Mouse (Mus musculus): ENCODE measurements around the gene Olfr145. TPM values are rescaled to one million over a fixed set of nuclear protein-coding genes. Genes with fewer than 3 reads are reported as not detected.
A peak's percentile ranks its signal among the peaks of the same experiment; 100 is the strongest.

The Olfr145 gene
- 0.06 TPM in 1 of 2 replicates, not detected in the other for total RNA-seq (2017)

- ATAC-seq (replicated peaks in 1 of 2; ENCODE audit: insufficient read depth in 1 of 2, low FRiP score in 2 of 2, low TSS enrichment in 1 of 2, low read depth in 1 of 2, poor library complexity in 2 of 2, severe bottlenecking in 2 of 2) = no peak
Observed at GRCm38 (mm10) chr9:37896661-37897060, at the start of gene Olfr145. TSS of gene Olfr145 (plus strand) at chr9:37896724.

- ATAC-seq (replicated peaks in 1 of 2; ENCODE audit: insufficient read depth in 1 of 2, low FRiP score in 2 of 2, low TSS enrichment in 1 of 2, low read depth in 1 of 2, poor library complexity in 2 of 2, severe bottlenecking in 2 of 2) = no peak
Observed at GRCm38 (mm10) chr9:37849267-37849666, 47.3 kb upstream of the Olfr145 start.

- ATAC-seq (replicated peaks in 1 of 2; ENCODE audit: insufficient read depth in 1 of 2, low FRiP score in 2 of 2, low TSS enrichment in 1 of 2, low read depth in 1 of 2, poor library complexity in 2 of 2, severe bottlenecking in 2 of 2) = no peak
Observed at GRCm38 (mm10) chr9:37853969-37854368, 42.6 kb upstream of the Olfr145 start, which contains the start of gene Olfr877. TSS of gene Olfr877 (plus strand) at chr9:37854269.

GRCm38 (mm10) chr9:37863325-37863724 is 33.2 kb upstream of the Olfr145 start:
- ATAC-seq (replicated peaks in 1 of 2; ENCODE audit: insufficient read depth in 1 of 2, low FRiP score in 2 of 2, low TSS enrichment in 1 of 2, low read depth in 1 of 2, poor library complexity in 2 of 2, severe bottlenecking in 2 of 2) = no peak

GRCm38 (mm10) chr9:37870246-37870645 is 26.3 kb upstream of the Olfr145 start:
- no peak for ATAC-seq (replicated peaks in 1 of 2; ENCODE audit: insufficient read depth in 1 of 2, low FRiP score in 2 of 2, low TSS enrichment in 1 of 2, low read depth in 1 of 2, poor library complexity in 2 of 2, severe bottlenecking in 2 of 2)

GRCm38 (mm10) chr9:37871097-37871496 is 25.4 kb upstream of the Olfr145 start:
- ATAC-seq (replicated peaks in 1 of 2; ENCODE audit: insufficient read depth in 1 of 2, low FRiP score in 2 of 2, low TSS enrichment in 1 of 2, low read depth in 1 of 2, poor library complexity in 2 of 2, severe bottlenecking in 2 of 2) = no peak

- no peak for ATAC-seq (replicated peaks in 1 of 2; ENCODE audit: insufficient read depth in 1 of 2, low FRiP score in 2 of 2, low TSS enrichment in 1 of 2, low read depth in 1 of 2, poor library complexity in 2 of 2, severe bottlenecking in 2 of 2)
Observed at GRCm38 (mm10) chr9:37871536-37871935, 25.0 kb upstream of the Olfr145 start.

GRCm38 (mm10) chr9:37890960-37891359 is 5.6 kb upstream of the Olfr145 start:
- ATAC-seq (replicated peaks in 1 of 2; ENCODE audit: insufficient read depth in 1 of 2, low FRiP score in 2 of 2, low TSS enrichment in 1 of 2, low read depth in 1 of 2, poor library complexity in 2 of 2, severe bottlenecking in 2 of 2) = no peak

- no peak for ATAC-seq (replicated peaks in 1 of 2; ENCODE audit: insufficient read depth in 1 of 2, low FRiP score in 2 of 2, low TSS enrichment in 1 of 2, low read depth in 1 of 2, poor library complexity in 2 of 2, severe bottlenecking in 2 of 2)
Observed at GRCm38 (mm10) chr9:37905555-37905954, 9.0 kb downstream of the Olfr145 start.

GRCm38 (mm10) chr9:37917540-37917939 is 21.0 kb downstream of the Olfr145 start, which contains the start of gene Olfr878:
TSS of gene Olfr878 (plus strand) at chr9:37917840.
- ATAC-seq (replicated peaks in 1 of 2; ENCODE audit: insufficient read depth in 1 of 2, low FRiP score in 2 of 2, low TSS enrichment in 1 of 2, low read depth in 1 of 2, poor library complexity in 2 of 2, severe bottlenecking in 2 of 2) = no peak

- no peak for ATAC-seq (replicated peaks in 1 of 2; ENCODE audit: insufficient read depth in 1 of 2, low FRiP score in 2 of 2, low TSS enrichment in 1 of 2, low read depth in 1 of 2, poor library complexity in 2 of 2, severe bottlenecking in 2 of 2)
Observed at GRCm38 (mm10) chr9:37918018-37918417, 21.5 kb downstream of the Olfr145 start.

- no peak for ATAC-seq (replicated peaks in 1 of 2; ENCODE audit: insufficient read depth in 1 of 2, low FRiP score in 2 of 2, low TSS enrichment in 1 of 2, low read depth in 1 of 2, poor library complexity in 2 of 2, severe bottlenecking in 2 of 2)
Observed at GRCm38 (mm10) chr9:37924194-37924593, 27.7 kb downstream of the Olfr145 start.

GRCm38 (mm10) chr9:37925445-37925844 is 28.9 kb downstream of the Olfr145 start:
- ATAC-seq (replicated peaks in 1 of 2; ENCODE audit: insufficient read depth in 1 of 2, low FRiP score in 2 of 2, low TSS enrichment in 1 of 2, low read depth in 1 of 2, poor library complexity in 2 of 2, severe bottlenecking in 2 of 2) = no peak

- ATAC-seq (replicated peaks in 1 of 2; ENCODE audit: insufficient read depth in 1 of 2, low FRiP score in 2 of 2, low TSS enrichment in 1 of 2, low read depth in 1 of 2, poor library complexity in 2 of 2, severe bottlenecking in 2 of 2) = no peak
Observed at GRCm38 (mm10) chr9:37926019-37927013, 29.8 kb downstream of the Olfr145 start.

GRCm38 (mm10) chr9:37932519-37932918 is 36.0 kb downstream of the Olfr145 start:
- ATAC-seq (replicated peaks in 1 of 2; ENCODE audit: insufficient read depth in 1 of 2, low FRiP score in 2 of 2, low TSS enrichment in 1 of 2, low read depth in 1 of 2, poor library complexity in 2 of 2, severe bottlenecking in 2 of 2) = peak; percentile 91 to 96

- ATAC-seq (replicated peaks in 1 of 2; ENCODE audit: insufficient read depth in 1 of 2, low FRiP score in 2 of 2, low TSS enrichment in 1 of 2, low read depth in 1 of 2, poor library complexity in 2 of 2, severe bottlenecking in 2 of 2) = no peak
Observed at GRCm38 (mm10) chr9:37934146-37934545, 37.6 kb downstream of the Olfr145 start.

- no peak for ATAC-seq (replicated peaks in 1 of 2; ENCODE audit: insufficient read depth in 1 of 2, low FRiP score in 2 of 2, low TSS enrichment in 1 of 2, low read depth in 1 of 2, poor library complexity in 2 of 2, severe bottlenecking in 2 of 2)
Observed at GRCm38 (mm10) chr9:37941167-37941566, 44.6 kb downstream of the Olfr145 start.

All from hematopoietic stem cell, adult 5-6 weeks (primary cell).